Mouse (Mus musculus) testis, adult 2 months (tissue): Measurements from ENCODE around the gene St6galnac3.

Experiments used
- CTCF ChIP-seq: fragments of 200-500 bp; IDR thresholded peaks from 2 replicates; pipeline ENCODE4 v1.5.1; 2012; ENCODE audit warnings: low read depth, mild to moderate bottlenecking, inconsistent platforms, low read length, moderate library complexity; ENCODE audit not compliant: control insufficient read depth, insufficient read depth, insufficient replicate concordance
- POLR2A ChIP-seq: fragments of 200-500 bp; IDR thresholded peaks from 2 replicates; pipeline ENCODE4 v1.6.1; 2012; ENCODE audit warnings: low read depth, mild to moderate bottlenecking, inconsistent platforms, low read length, moderate library complexity; ENCODE audit not compliant: control insufficient read depth

GRCm38 (mm10) chr3:153511151-153511580, 213.8 kb downstream of the St6galnac3 start:
- TF ChIP-seq POLR2A (no peak), CTCF (no peak)
